Mouse (Mus musculus): ENCODE data around the gene Olfr547.

The Olfr547 gene

DNA sequence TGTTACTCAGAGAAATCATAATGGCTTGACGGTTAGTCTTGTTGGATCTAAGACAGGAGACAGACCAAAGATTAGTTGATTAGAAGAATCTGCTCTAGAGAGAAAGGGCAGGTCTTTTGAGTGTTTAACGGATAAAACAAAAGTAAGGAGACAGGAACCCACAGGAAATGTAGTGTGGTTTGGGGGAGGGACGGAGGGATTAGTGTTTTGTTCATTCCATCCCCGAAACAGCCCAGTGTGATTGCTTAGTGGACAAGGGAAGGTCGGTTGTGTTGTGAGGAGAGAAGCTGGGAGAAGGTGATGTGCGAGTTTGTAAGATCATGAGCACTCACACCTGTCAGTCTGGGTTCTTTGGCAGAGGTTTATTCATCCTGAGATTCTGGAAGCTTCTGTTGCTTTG lies 41.4 kb downstream of the Olfr547 start:
- Histone ChIP-seq H3K4me3 (replicated peaks; ENCODE audit: low read length) (no peak overlapping the region), H3K27me3 (ENCODE audit: insufficient read depth, low read length) (no peaks in the 10 kb centered on the region), H3K4me1 (replicated peaks; ENCODE audit: low read depth, low read length) (no peaks in the 10 kb centered on the region), H3K9me3 (ENCODE audit: low read length) (no peaks in the 10 kb centered on the region), H3K36me3 (ENCODE audit: insufficient read depth, low read length) (no peaks in the 10 kb centered on the region)
- TF ChIP-seq NANOG (IDR thresholded peaks at IDR 0.05; ENCODE audit: borderline replicate concordance, low read length) (no peak), CTCF (conservative IDR thresholded peaks at IDR 0.05; ENCODE audit: low read length) (no peak), POU5F1 (IDR thresholded peaks at IDR 0.05; ENCODE audit: borderline replicate concordance, low read length) (no peak)
